Mouse (Mus musculus): ENCODE data around the gene Spon1. TPM values are rescaled to one million over a fixed set of nuclear protein-coding genes. Genes with fewer than 3 reads are reported as not detected.

Spon1 gene
- polyA plus RNA-seq, 1 experiment from 2014 or later = 1.8 TPM

DNA sequence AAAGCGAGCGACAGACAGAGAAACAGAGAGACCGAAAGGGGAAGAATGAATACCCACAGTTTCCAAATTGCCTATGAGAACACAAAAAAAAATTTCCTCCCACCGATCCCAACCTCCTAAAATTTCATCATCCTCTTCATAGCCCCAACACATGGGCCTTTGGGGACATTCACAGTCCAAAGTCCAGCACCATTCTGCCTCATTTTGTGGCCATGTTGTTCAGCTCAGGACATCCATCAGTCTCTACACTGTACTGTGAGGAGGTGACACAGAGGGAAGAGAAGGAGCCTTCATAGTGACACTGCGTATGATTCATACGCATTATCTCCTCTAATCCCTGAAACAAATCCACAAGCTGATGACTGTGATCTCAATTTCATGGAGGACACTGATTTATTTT is 12.7 kb downstream of the Spon1 start:
- no peak for DNase-seq (ENCODE audit: low spot score)

DNA sequence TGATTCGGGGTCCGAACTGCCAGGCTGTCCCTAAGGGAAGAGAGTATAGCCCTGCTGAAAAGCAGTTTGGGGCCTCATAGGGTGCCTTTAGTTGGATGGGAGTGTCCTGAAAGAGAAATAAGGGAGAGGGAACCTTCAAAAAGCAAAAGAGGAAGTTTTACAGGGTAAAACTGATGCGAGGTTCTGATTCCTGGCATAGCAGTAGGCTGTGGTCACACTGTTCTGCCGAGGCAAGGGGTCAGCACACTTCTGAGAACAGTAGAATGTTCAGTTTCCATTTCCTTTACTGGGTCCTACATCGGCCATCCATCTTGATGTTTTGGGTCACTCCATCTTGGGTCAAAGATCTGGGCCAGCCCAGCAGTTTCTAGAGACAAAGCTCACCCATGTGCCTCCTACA is 14.5 kb downstream of the Spon1 start:
- no peak for DNase-seq (ENCODE audit: low spot score)

GRCm38 (mm10) chr7:113791991-113792390 is 26.2 kb downstream of the Spon1 start:
- DNase-seq (ENCODE audit: low spot score) = no peak

GRCm38 (mm10) chr7:113792871-113793270 is 27.1 kb downstream of the Spon1 start:
- no peak for DNase-seq (ENCODE audit: low spot score)

- DNase-seq (ENCODE audit: low spot score) = no peak
These were observed 29.4 kb downstream of the Spon1 start for GRCm38 (mm10) chr7:113795209-113795608.

DNA sequence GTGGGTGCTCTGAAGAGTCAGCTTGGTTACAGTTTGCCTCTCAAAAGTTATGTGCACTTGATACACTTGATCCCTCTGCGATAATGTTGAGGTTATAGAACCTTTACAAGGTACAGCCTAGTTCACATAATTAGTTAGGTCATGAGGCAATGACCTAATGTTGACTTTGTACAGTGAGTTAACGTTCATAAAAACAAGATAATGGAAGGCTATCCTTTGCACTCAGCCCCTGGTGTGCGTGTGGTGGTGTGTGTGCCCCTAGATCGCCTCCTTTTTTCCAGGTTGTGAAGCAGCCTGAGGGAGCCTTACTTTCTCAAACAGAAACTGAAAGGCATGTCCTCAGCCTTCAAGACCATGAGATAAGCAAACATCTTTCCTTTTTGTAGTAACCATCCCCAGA is 31.3 kb downstream of the Spon1 start:
- no peak for DNase-seq (ENCODE audit: low spot score)

GRCm38 (mm10) chr7:113798605-113799255 is 32.9 kb downstream of the Spon1 start:
- DNase-seq (ENCODE audit: low spot score) = no peak

DNA sequence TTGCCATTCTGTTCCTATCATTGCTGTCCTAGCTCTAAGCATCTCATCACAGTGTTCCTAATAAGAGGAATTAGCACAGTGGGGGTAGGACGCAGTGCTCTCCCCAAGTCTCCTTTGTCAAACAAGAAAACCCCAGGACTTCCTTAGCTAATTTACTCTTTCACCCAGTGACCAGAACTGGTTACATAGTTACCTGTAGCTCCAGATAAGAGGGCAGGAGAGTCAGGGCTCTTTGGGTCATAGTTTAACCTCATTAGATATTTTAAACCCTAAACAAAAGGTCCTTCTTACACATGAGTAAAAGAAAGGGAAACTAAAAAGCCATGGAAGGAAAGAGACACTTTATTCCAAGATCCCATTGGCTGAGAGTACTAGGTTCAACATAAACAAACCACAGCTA is 44.0 kb downstream of the Spon1 start:
- DNase-seq (ENCODE audit: low spot score) = no peak

DNA sequence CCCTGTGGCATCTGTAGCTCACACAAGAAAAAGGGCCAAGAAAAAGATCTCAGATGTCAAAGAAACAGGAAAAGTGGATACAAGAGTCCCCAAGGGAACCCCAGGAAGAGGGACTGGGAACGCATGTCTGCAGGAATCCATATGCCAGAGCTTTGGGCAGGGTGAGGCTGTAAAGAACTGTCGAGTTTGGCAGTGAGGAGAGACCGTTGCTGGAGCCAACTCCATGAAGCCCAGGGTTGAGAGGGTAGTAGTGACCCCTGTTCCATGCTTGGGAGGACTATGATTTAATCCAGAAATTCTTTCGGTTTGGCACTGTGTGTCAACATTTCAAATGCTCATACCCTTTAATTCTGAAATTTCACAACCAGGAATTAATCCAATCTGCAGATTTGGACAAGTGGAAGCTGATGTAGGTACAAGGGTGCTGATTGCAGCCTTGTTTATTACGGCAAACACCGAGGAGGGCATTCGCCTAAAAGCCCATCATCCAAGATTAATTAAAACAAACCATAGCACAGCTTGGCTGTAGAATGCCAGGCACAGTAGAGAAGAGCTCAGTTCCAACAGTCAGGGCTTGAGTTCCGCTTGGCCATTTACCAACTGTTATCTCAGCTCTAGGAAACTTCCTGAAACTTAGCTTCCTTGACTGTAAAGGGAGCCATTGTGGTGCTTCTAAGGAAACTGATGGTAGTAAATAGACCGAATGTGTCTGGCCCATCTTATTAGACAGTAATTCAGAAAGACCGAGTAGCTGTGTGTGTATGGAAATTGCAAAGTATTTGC is 45.8 kb downstream of the Spon1 start:
- no peak for DNase-seq (ENCODE audit: low spot score)

- DNase-seq (ENCODE audit: low spot score) = no peak
These were observed 48.4 kb downstream of the Spon1 start for GRCm38 (mm10) chr7:113814101-113814779.

GRCm38 (mm10) chr7:113815726-113816125 is 49.9 kb downstream of the Spon1 start:
- no peak for DNase-seq (ENCODE audit: low spot score)

DNA sequence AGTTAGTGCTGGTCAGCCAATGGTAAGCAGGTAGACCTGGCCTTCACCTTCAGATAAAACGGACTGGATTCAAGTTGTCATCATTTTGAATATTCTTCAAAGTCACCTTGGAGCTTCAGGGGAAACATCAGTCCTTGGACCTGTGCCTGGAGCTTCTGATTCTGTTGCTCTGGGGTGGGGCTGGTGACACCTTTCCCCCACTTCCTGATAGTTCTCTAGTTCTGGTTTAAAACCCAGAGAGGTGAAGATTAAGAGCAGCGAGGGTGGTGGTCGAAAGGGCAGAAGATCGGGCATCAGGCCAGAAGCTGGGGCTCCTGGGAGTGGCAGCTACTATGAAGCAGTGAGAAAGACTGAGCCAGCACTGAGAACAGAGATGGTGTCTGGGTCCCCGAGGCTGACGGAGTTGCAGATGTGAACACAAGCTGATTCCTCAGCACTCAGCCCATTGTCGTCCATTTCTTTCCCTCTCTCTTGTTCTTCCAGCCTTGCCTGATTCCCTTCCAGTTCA is 51.1 kb downstream of the Spon1 start:
- DNase-seq (ENCODE audit: low spot score) = no peak

- no peak for DNase-seq (ENCODE audit: low spot score)
These were observed 52.3 kb downstream of the Spon1 start for GRCm38 (mm10) chr7:113818116-113818515.

DNA sequence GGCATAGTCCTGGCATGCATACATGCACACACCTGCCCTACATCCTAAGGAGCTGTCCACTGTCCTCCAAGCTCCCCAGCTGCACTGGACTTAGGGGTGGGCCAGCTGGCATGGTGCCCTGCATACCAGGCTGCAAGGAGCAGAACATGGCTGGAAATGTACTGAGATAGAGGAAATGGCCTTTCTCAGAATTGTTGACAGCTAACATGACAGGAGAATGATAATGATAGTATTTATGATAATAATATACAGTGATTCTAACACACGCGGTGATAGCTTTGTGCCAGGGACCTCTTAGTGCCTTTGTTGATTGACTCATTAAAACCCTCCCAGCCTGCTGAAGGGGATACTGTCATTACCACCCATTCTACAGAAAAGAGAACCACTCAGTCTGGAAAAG is 54.4 kb downstream of the Spon1 start:
- no peak for DNase-seq (ENCODE audit: low spot score)

DNA sequence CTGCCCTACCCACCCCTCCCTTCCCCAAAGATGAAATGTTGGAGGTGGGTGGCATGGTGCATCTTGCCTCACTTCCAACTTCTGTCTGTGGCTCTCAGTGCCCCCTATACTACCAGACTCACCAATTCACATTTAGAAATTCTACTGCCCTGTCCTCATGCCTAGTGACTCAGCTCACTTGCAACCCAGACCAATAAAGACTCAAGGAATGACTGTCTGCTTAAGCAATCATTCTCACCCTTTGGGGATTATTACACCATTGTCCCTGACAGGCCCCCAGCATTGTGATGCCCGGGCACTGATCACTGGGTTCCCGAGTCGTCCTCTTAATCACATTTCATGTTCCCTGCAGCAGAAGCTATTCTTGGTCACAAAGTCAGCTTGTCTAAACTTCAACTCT is 57.2 kb downstream of the Spon1 start:
- DNase-seq (ENCODE audit: low spot score) = no peak

- DNase-seq (ENCODE audit: low spot score) = no peak
These were observed 58.9 kb downstream of the Spon1 start for GRCm38 (mm10) chr7:113824651-113825050.

GRCm38 (mm10) chr7:113825498-113826205 is 59.9 kb downstream of the Spon1 start:
- DNase-seq (ENCODE audit: low spot score) = no peak

DNA sequence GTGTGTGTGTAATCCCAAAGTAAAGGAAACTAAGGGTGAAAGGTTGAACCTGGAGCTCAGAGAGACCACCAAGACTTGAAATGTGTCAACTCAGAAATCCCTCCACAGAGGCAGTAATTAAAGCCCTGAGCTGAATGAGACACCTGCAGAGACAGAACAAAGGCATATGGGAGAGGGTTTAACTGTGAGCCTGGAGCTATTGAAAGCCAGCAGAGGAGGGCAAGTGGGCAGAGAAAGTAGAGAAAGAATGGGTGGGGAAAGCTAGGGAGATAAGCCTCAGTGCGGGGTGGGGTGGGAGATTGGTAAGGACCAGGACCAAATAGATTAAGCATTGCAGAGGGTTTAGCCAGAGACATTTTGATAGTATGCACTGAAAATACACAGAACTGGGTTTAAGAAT is 60.7 kb downstream of the Spon1 start:
- no peak for DNase-seq (ENCODE audit: low spot score)

- DNase-seq (ENCODE audit: low spot score) = no peak
These were observed 62.3 kb downstream of the Spon1 start for GRCm38 (mm10) chr7:113828122-113828571.

GRCm38 (mm10) chr7:113828576-113828975 is 62.8 kb downstream of the Spon1 start:
- no peak for DNase-seq (ENCODE audit: low spot score)

DNA sequence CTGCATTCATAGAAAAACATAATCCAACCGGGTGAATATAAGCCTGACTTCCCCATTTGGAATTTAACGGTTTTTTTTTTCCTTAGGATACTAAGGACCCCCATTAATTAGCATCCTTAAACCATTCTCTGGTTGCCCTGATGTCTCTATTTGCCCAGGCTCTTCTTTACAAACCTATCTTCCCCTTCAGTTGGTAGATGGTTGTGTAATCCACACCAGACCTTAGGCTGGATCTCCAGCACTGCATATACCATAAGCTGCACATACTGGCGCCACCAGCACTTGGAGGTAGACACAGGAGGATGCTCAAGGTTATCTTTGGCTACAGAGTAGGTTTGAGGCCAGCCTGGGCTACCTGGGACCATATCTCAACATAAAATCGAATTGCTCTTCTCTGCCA is 71.4 kb downstream of the Spon1 start:
- no peak for DNase-seq (ENCODE audit: low spot score)

DNA sequence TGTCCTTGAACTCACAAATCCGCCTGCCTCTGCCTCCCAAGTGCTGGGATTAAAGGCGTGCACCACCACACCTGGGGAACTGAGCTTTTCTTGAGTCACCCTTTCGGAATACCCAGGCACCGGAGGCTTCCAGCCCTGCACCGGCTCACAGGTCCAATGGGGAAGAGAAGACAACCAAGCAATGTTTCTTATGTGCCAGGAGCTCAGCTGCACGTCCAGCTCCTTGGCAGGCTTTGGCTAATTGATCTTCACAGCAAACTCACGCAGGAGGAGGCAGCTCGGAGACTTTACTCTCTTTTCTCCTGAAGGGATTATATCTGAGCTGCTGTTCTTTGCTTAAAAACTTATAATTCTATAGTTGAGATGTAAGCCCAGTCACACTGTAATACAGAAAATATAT is 73.6 kb downstream of the Spon1 start:
- no peak for DNase-seq (ENCODE audit: low spot score)

Measured in thymus, postnatal 0 days (tissue).